Mouse (Mus musculus) liver, postnatal 0 days (tissue): ENCODE data around the gene Extl2. TPM values are rescaled to one million over a fixed set of nuclear protein-coding genes. Genes with fewer than 3 reads are reported as not detected.
A peak's percentile ranks its signal among the peaks of the same experiment; 100 is the strongest.

Source experiments
- ATAC-seq: fragments of 200-750 bp; cut with Nextera tagmentation; 2 replicates; pipeline ENCODE4 v1.8.0; 2017; ENCODE audit warnings: mild to moderate bottlenecking, moderate library complexity
- DNase-seq: peaks from one replicate; pipeline ENCODE4 v3.0.0-alpha.2; 2016
- H3K27ac ChIP-seq: fragments of 300-500 bp; sonication (generic); 2 replicates; pipeline ENCODE4 v1.5.1; 2014; ENCODE audit warnings: antibody characterized with exemption, moderate library complexity, mild to moderate bottlenecking, low read depth
- H3K27me3 ChIP-seq: fragments of 300-500 bp; sonication (generic); 2 replicates; pipeline ENCODE4 v1.6.1; 2014; ENCODE audit warnings: low read length, control low read depth, mixed read lengths; ENCODE audit not compliant: insufficient read depth
- H3K36me3 ChIP-seq: fragments of 300-500 bp; sonication (generic); replicated peaks from 2 replicates; pipeline ENCODE4 v1.6.1; 2014; ENCODE audit warnings: mild to moderate bottlenecking, control low read depth, low read length, moderate library complexity, mixed read lengths; ENCODE audit not compliant: insufficient read depth
- H3K4me1 ChIP-seq: fragments of 300-500 bp; sonication (generic); 2 replicates; pipeline ENCODE4 v1.6.1; 2014; ENCODE audit warnings: antibody characterized with exemption, mild to moderate bottlenecking, control low read depth; ENCODE audit not compliant: insufficient read depth
- H3K4me2 ChIP-seq: fragments of 300-500 bp; sonication (generic); 2 replicates; pipeline ENCODE4 v1.6.1; 2014; ENCODE audit warnings: low read depth, mild to moderate bottlenecking, low read length, moderate library complexity, mixed read lengths
- H3K4me3 ChIP-seq: fragments of 300-500 bp; sonication (generic); 2 replicates; pipeline ENCODE4 v1.5.1; 2014; ENCODE audit warnings: low read depth, low read length
- H3K9ac ChIP-seq: fragments of 300-500 bp; sonication (generic); replicated peaks from 2 replicates; pipeline ENCODE4 v1.6.1; 2014; ENCODE audit warnings: mild to moderate bottlenecking, moderate library complexity
- H3K9me3 ChIP-seq: fragments of 300-500 bp; sonication (generic); 2 replicates; pipeline ENCODE4 v1.6.1; 2016; ENCODE audit warnings: mild to moderate bottlenecking, control low read depth, low read length, mixed read lengths
- CTCF ChIP-seq: sonication (generic); IDR thresholded peaks from 2 replicates; pipeline ENCODE4 v1.5.1; 2016; ENCODE audit warnings: antibody characterized with exemption, low read depth
- EP300 ChIP-seq: IDR thresholded peaks from 2 replicates; pipeline ENCODE4 v1.6.1; 2016; ENCODE audit warnings: antibody characterized with exemption, low read depth, mild to moderate bottlenecking
- WGBS: fragments of 180-500 bp; shearing (Covaris S2); extraction: QIAGEN DNeasy Blood & Tissue Kit; methylation state at CpG from one replicate; pipeline ENCODE4 v1.1.7; 2014; ENCODE audit not compliant: insufficient replicate concordance; 5-methylcytosine and 5-hydroxymethylcytosine counted together
- polyA plus RNA-seq: library from polyadenylated mRNA; unstranded; fragments of >200 nt; fragmentation: Nextera tagmentation; extraction: Ambion mirVana; gene quantifications from 2 replicates; pipeline ENCODE4 v1.2.1, GENCODE M21; 2015

Gene Extl2
- polyA plus RNA-seq, 1 experiment from 2014 or later = 5.8 TPM

GRCm38 (mm10) chr3:115968745-115969530, 38.3 kb upstream of the Extl2 start:
- H3K9ac ChIP-seq = no peak overlapping the region
- ATAC-seq = no peak
- peaks cover 28% of the 10 kb centered on the region for H3K36me3 ChIP-seq
- H3K4me1 ChIP-seq = no peaks in the 10 kb centered on the region
- no peaks in the 10 kb centered on the region for H3K27me3 ChIP-seq
- no peaks in the 10 kb centered on the region for H3K9me3 ChIP-seq
- TF ChIP-seq CTCF = no peak
- TF ChIP-seq EP300 = no peak
- H3K27ac ChIP-seq = no peak overlapping the region
- no peak overlapping the region for H3K4me3 ChIP-seq
- no peak overlapping the region for H3K4me2 ChIP-seq
- 90% methylated on average over 10 of the region's 10 CpGs for WGBS
- DNase-seq = no peak

GRCm38 (mm10) chr3:115971045-115971785, 36.0 kb upstream of the Extl2 start:
- H3K27me3 ChIP-seq = no peaks in the 10 kb centered on the region
- H3K4me1 ChIP-seq = no peaks in the 10 kb centered on the region
- no peak overlapping the region for H3K4me2 ChIP-seq
- H3K27ac ChIP-seq = no peak overlapping the region
- H3K9ac ChIP-seq = no peak overlapping the region
- WGBS = 89% methylated on average over 20 of the region's 20 CpGs
- DNase-seq = no peak
- TF ChIP-seq CTCF = no peak
- no peak for ATAC-seq
- H3K4me3 ChIP-seq = no peak overlapping the region
- H3K9me3 ChIP-seq = no peaks in the 10 kb centered on the region
- H3K36me3 ChIP-seq = peaks cover 30% of the 10 kb centered on the region

- Histone ChIP-seq H3K9me3 (no peaks in the 10 kb centered on the region), H3K36me3 (peaks cover 32% of the 10 kb centered on the region), H3K27me3 (no peaks in the 10 kb centered on the region), H3K4me3 (no peak overlapping the region), H3K4me1 (no peaks in the 10 kb centered on the region), H3K4me2 (no peak overlapping the region), H3K9ac (no peak overlapping the region), H3K27ac (no peak overlapping the region)
- DNase-seq = no peak
- TF ChIP-seq EP300 (no peak), CTCF (no peak)
- no peak for ATAC-seq
- WGBS = 80% methylated on average over 14 of the region's 14 CpGs
Observed at GRCm38 (mm10) chr3:115971891-115972646, 35.2 kb upstream of the Extl2 start.

GRCm38 (mm10) chr3:115974228-115974627, 33.0 kb upstream of the Extl2 start:
- Histone ChIP-seq H3K9ac (no peak overlapping the region), H3K4me3 (no peak overlapping the region), H3K36me3 (peaks cover 47% of the 10 kb centered on the region), H3K9me3 (no peaks in the 10 kb centered on the region), H3K27ac (no peak overlapping the region), H3K4me1 (no peaks in the 10 kb centered on the region), H3K4me2 (no peak overlapping the region), H3K27me3 (no peaks in the 10 kb centered on the region)
- ATAC-seq (no peak), DNase-seq (no peak)
- no peak for TF ChIP-seq EP300
- WGBS = 79% methylated on average over 6 of the region's 6 CpGs

GRCm38 (mm10) chr3:115974995-115975394, 32.3 kb upstream of the Extl2 start:
- Histone ChIP-seq H3K9ac (no peak overlapping the region), H3K4me3 (no peak overlapping the region), H3K9me3 (no peaks in the 10 kb centered on the region), H3K4me2 (no peak overlapping the region), H3K27ac (no peak overlapping the region), H3K36me3 (peaks cover 52% of the 10 kb centered on the region), H3K27me3 (no peaks in the 10 kb centered on the region), H3K4me1 (no peaks in the 10 kb centered on the region)
- no peak for DNase-seq
- 88% methylated on average over 10 of the region's 10 CpGs for WGBS
- no peak for ATAC-seq
- TF ChIP-seq CTCF = no peak
- no peak for TF ChIP-seq EP300

GRCm38 (mm10) chr3:115979000-115979399, 28.3 kb upstream of the Extl2 start:
- H3K36me3 ChIP-seq = peaks cover 45% of the 10 kb centered on the region

More at GRCm38 (mm10) chr3:115979000-115979399, 28.3 kb upstream of the Extl2 start:
- Histone ChIP-seq H3K27me3 (no peaks in the 10 kb centered on the region), H3K4me2 (no peak overlapping the region), H3K27ac (no peak overlapping the region), H3K9me3 (no peaks in the 10 kb centered on the region), H3K9ac (no peak overlapping the region), H3K4me3 (no peak overlapping the region), H3K4me1 (no peaks in the 10 kb centered on the region)
- 27% methylated on average over 1 of the region's 1 CpGs for WGBS
- ATAC-seq (no peak), DNase-seq (no peak)
- TF ChIP-seq CTCF (peak; percentile 45), EP300 (no peak)
